Mouse (Mus musculus): Measurements from ENCODE around the gene Rbms2.
"Not testable (repeated sequence)": the region's sequence is repeated elsewhere in the genome, so short reads cannot be mapped to it uniquely, and the experiment has no call there.

The Rbms2 gene

GRCm38 (mm10) chr10:128179989-128180388 is at the start of gene Rbms2:
Gene Rbms2, minus strand, starts transcription at chr10:128180297.
- DNase-seq (ENCODE audit: low spot score in 2 of 2): no peak

- DNase-seq (ENCODE audit: low spot score in 2 of 2): no peak
Measured at GRCm38 (mm10) chr10:128228009-128228408, 47.9 kb upstream of the Rbms2 start.

GRCm38 (mm10) chr10:128227592-128227991 is 47.5 kb upstream of the Rbms2 start:
- DNase-seq (ENCODE audit: low spot score in 2 of 2): no peak

- DNase-seq (ENCODE audit: low spot score in 2 of 2): no peak
Measured at GRCm38 (mm10) chr10:128225538-128225937, 45.4 kb upstream of the Rbms2 start, which contains the start of gene Mip. Gene Mip, plus strand, starts transcription at chr10:128225838.

GRCm38 (mm10) chr10:128225064-128225463 is 45.0 kb upstream of the Rbms2 start:
- DNase-seq (ENCODE audit: low spot score in 2 of 2): no peak

- DNase-seq (ENCODE audit: low spot score in 2 of 2): no peak
Measured at GRCm38 (mm10) chr10:128221533-128222286, 41.6 kb upstream of the Rbms2 start.

GRCm38 (mm10) chr10:128218387-128219117 is 38.5 kb upstream of the Rbms2 start:
- DNase-seq (ENCODE audit: low spot score in 2 of 2): no peak

- DNase-seq (ENCODE audit: low spot score in 2 of 2): no peak
Measured at GRCm38 (mm10) chr10:128214981-128215380, 34.9 kb upstream of the Rbms2 start.

- DNase-seq (ENCODE audit: low spot score in 2 of 2): not testable (repeated sequence)
Measured at GRCm38 (mm10) chr10:128214112-128214511, 34.0 kb upstream of the Rbms2 start.

GRCm38 (mm10) chr10:128212871-128213323 is 32.8 kb upstream of the Rbms2 start:
- peak; percentile 33 to 46 for DNase-seq (ENCODE audit: low spot score in 2 of 2)

GRCm38 (mm10) chr10:128212148-128212547 is 32.1 kb upstream of the Rbms2 start:
- DNase-seq (ENCODE audit: low spot score in 2 of 2): no peak

GRCm38 (mm10) chr10:128211390-128212108 is 31.5 kb upstream of the Rbms2 start, which contains the start of gene Spryd4:
Gene Spryd4, minus strand, starts transcription at chr10:128211807.
- DNase-seq (ENCODE audit: low spot score in 2 of 2): peak; percentile 86 to 89

GRCm38 (mm10) chr10:128210954-128211353 is 30.9 kb upstream of the Rbms2 start:
- no peak for DNase-seq (ENCODE audit: low spot score in 2 of 2)

- DNase-seq (ENCODE audit: low spot score in 2 of 2): no peak
Measured at GRCm38 (mm10) chr10:128210131-128210530, 30.0 kb upstream of the Rbms2 start.

GRCm38 (mm10) chr10:128209311-128210009 is 29.4 kb upstream of the Rbms2 start:
- no peak for DNase-seq (ENCODE audit: low spot score in 2 of 2)

- DNase-seq (ENCODE audit: low spot score in 2 of 2): no peak
Measured at GRCm38 (mm10) chr10:128208326-128208725, 28.2 kb upstream of the Rbms2 start.

- no peak for DNase-seq (ENCODE audit: low spot score in 2 of 2)
Measured at GRCm38 (mm10) chr10:128204941-128205340, 24.8 kb upstream of the Rbms2 start.

GRCm38 (mm10) chr10:128201856-128202255 is 21.8 kb upstream of the Rbms2 start:
- DNase-seq (ENCODE audit: low spot score in 2 of 2): no peak

GRCm38 (mm10) chr10:128194551-128195461 is 14.7 kb upstream of the Rbms2 start:
- DNase-seq (ENCODE audit: low spot score in 2 of 2): peak; percentile 37 to 76

- DNase-seq (ENCODE audit: low spot score in 2 of 2): peak; percentile 96 to 98
Measured at GRCm38 (mm10) chr10:128194024-128194550, 14.0 kb upstream of the Rbms2 start, which contains the start of gene Gls2. Gene Gls2, plus strand, starts transcription at chr10:128194457.
